ENCODE assay signal across 11 mouse cellular contexts in the genomic region with DNA sequence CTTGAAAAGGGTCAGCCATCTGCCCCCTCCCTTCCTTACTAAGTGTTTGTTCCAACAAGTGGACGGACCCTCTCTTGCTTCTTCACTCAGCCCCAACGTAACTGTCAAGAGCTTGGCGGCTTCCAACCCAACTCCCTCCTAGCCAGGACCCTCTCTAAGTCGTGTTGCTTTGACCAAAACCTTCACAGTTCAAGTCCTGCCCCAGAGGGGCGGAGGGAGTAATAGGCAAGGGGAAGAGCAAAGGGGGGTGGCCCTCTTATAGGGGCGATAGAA. TPM values are rescaled to one million over a fixed set of nuclear protein-coding genes. Genes with fewer than 3 reads are reported as not detected.
DNase-seq lines count a peak whose midpoint lies in the region; ATAC-seq lines count a peak whose summit lies in the region.
"Had no signal": no experiment of that assay in that cellular context is flagged by ENCODE, and none has a peak within 500 bp of the region (broad histone marks: within the 10 kb centered on the region; RNA-seq: fewer than 3 reads in every experiment).

No protein-coding gene starts in this region.

- WGBS in heart, embryonic 11.5 days (ENCODE audit: insufficient replicate concordance): 1% methylated on average over 6 of the region's 6 CpGs
- under 1% methylated on average over 6 of the region's 6 CpGs for WGBS in hindbrain, embryonic 12.5 days
- WGBS in midbrain, embryonic 11.5 days: 0% methylated on average over 6 of the region's 6 CpGs

- H3K27me3 ChIP-seq in heart, embryonic 11.5 days (ENCODE audit: control insufficient read depth, insufficient read depth, low read length): peaks cover 30% of the 10 kb centered on the region
- H3K27me3 ChIP-seq in hindbrain, embryonic 12.5 days: peaks cover 71% of the 10 kb centered on the region
- H3K27me3 ChIP-seq in midbrain, embryonic 11.5 days (ENCODE audit: control insufficient read depth, insufficient read depth, low read length): peaks cover 55% of the 10 kb centered on the region
- H3K27me3 ChIP-seq: CH12.LX had no signal

- H3K4me2 ChIP-seq in heart, embryonic 11.5 days: peak overlapping the region; percentile 77
- H3K4me2 ChIP-seq in hindbrain, embryonic 12.5 days (replicated peaks): peak overlapping the region; percentile 65
- H3K4me2 ChIP-seq in midbrain, embryonic 11.5 days: peak overlapping the region; percentile 72

- no peaks in the 10 kb centered on the region for H3K9me3 ChIP-seq in heart, embryonic 11.5 days (replicated peaks; ENCODE audit: control insufficient read depth, low read length)
- H3K9me3 ChIP-seq in hindbrain, embryonic 12.5 days (replicated peaks): no peaks in the 10 kb centered on the region
- no peaks in the 10 kb centered on the region for H3K9me3 ChIP-seq in midbrain, embryonic 11.5 days (ENCODE audit: control insufficient read depth, low read length)

- no peak overlapping the region for H3K27ac ChIP-seq in heart, embryonic 11.5 days (ENCODE audit: low read depth, low read length)
- H3K27ac ChIP-seq in hindbrain, embryonic 12.5 days: no peak overlapping the region
- no peak overlapping the region for H3K27ac ChIP-seq in midbrain, embryonic 11.5 days (ENCODE audit: low read depth, low read length)
- H3K27ac ChIP-seq: left cerebral cortex, adult 2 months had no signal

- peaks cover 40% of the 10 kb centered on the region for H3K4me1 ChIP-seq in heart, embryonic 11.5 days (ENCODE audit: control insufficient read depth, insufficient read depth, low read length)
- peaks cover 32% of the 10 kb centered on the region for H3K4me1 ChIP-seq in hindbrain, embryonic 12.5 days
- peaks cover 23% of the 10 kb centered on the region for H3K4me1 ChIP-seq in midbrain, embryonic 11.5 days (ENCODE audit: control insufficient read depth, insufficient read depth, low read length)

- no peak for DNase-seq in heart, postnatal 36 days
- DNase-seq in midbrain, embryonic 11.5 days (ENCODE audit: low spot score, missing footprints): no peak
- no peak for DNase-seq in urinary bladder, postnatal 10 days (ENCODE audit: low spot score)
- no peak for DNase-seq in left cerebral cortex, postnatal 14 days (ENCODE audit: low spot score in 2 of 2)
- DNase-seq in right cerebral cortex, postnatal 14 days: no peak

- peaks cover 24% of the 10 kb centered on the region for H3K36me3 ChIP-seq in heart, embryonic 11.5 days (ENCODE audit: control insufficient read depth, insufficient read depth, low read length)
- peaks cover 49% of the 10 kb centered on the region for H3K36me3 ChIP-seq in hindbrain, embryonic 12.5 days
- peaks cover 15% of the 10 kb centered on the region for H3K36me3 ChIP-seq in midbrain, embryonic 11.5 days (ENCODE audit: control insufficient read depth, insufficient read depth, low read length)

- peak overlapping the region; percentile 46 for H3K4me3 ChIP-seq in heart, embryonic 11.5 days (ENCODE audit: low read depth, low read length)
- peak overlapping the region; percentile 34 for H3K4me3 ChIP-seq in hindbrain, embryonic 12.5 days
- peak overlapping the region; percentile 34; the same call in 1 of the 2 replicates for H3K4me3 ChIP-seq in midbrain, embryonic 11.5 days (ENCODE audit: low read depth, low read length)

- ATAC-seq in heart, embryonic 11.5 days (replicated peaks; ENCODE audit: insufficient number of reproducible peaks, low FRiP score, low TSS enrichment): no peak
- ATAC-seq in activated CD4-positive, CD25-positive, alpha-beta regulatory T cell, adult 4 months: peak; percentile 7
- ATAC-seq in hindbrain, embryonic 12.5 days (ENCODE audit: low FRiP score): no peak
- 0 out of 2 replicates have a peak, but pooled peaks have one; percentile 10 for ATAC-seq in midbrain, embryonic 11.5 days (ENCODE audit: low FRiP score)

- peak overlapping the region; percentile 74; the same call in 1 of the 2 replicates for H3K9ac ChIP-seq in heart, embryonic 11.5 days (ENCODE audit: low read depth, low read length)
- H3K9ac ChIP-seq in hindbrain, embryonic 12.5 days: no peak overlapping the region; the same call in 1 of the 2 replicates
- H3K9ac ChIP-seq in midbrain, embryonic 11.5 days (ENCODE audit: low read length): peak overlapping the region; percentile 29

- intact Hi-C loops in heart, postnatal 36 days (cut with DNase I): no loop called here
- intact Hi-C loops in left cerebral cortex, postnatal 14 days (cut with DNase I): no loop called here

RNA-seq across cellular contexts. Expression of a gene that starts 0.9 kb away (rescaled TPM):
- 52.9 and 53.5 TPM in 2 replicates for polyA plus RNA-seq in heart, embryonic 11.5 days (2014; fragmentation: Nextera tagmentation; extraction: Ambion mirVana)
- total RNA-seq in heart, postnatal 36 days (2021): 10 to 100 TPM in 1 of 2 experiments, 1 to 10 TPM in 1; 9.3 to 10.5 TPM
- polyA plus RNA-seq in activated CD4-positive, CD25-positive, alpha-beta regulatory T cell, adult 4 months (2017; shearing (Covaris generic)): not detected
- 3.9 and 5.9 TPM in 2 replicates for polyA plus RNA-seq in hindbrain, embryonic 12.5 days (2016; fragmentation: Nextera tagmentation; extraction: Ambion mirVana)
- polyA plus RNA-seq in midbrain, embryonic 11.5 days (2014; fragmentation: Nextera tagmentation; extraction: Ambion mirVana): 2.5 and 4.1 TPM in 2 replicates
- total RNA-seq in left cerebral cortex, postnatal 14 days (2021): 1 to 10 TPM; 1.2 to 2.4 TPM

RNA-seq across cellular contexts. Expression of a gene that starts 8.9 kb away (rescaled TPM):
- not detected in 2 replicates for polyA plus RNA-seq in heart, embryonic 11.5 days (2014; fragmentation: Nextera tagmentation; extraction: Ambion mirVana)
- total RNA-seq in heart, postnatal 36 days (2021): not detected
- not detected for polyA plus RNA-seq in activated CD4-positive, CD25-positive, alpha-beta regulatory T cell, adult 4 months (2017; shearing (Covaris generic))
- not detected in 2 replicates for polyA plus RNA-seq in hindbrain, embryonic 12.5 days (2016; fragmentation: Nextera tagmentation; extraction: Ambion mirVana)
- not detected in 2 replicates for polyA plus RNA-seq in midbrain, embryonic 11.5 days (2014; fragmentation: Nextera tagmentation; extraction: Ambion mirVana)
- total RNA-seq in left cerebral cortex, postnatal 14 days (2021): not detected
- total RNA-seq: CH12.LX; left cerebral cortex, adult 2 months had no signal
- polyA plus RNA-seq: cortical plate, adult 2 months had no signal

RNA-seq across cellular contexts. Expression of a gene that starts 14.9 kb away (rescaled TPM):
- polyA plus RNA-seq in heart, embryonic 11.5 days (2014; fragmentation: Nextera tagmentation; extraction: Ambion mirVana): 8.9 and 9.7 TPM in 2 replicates
- total RNA-seq in heart, postnatal 36 days (2021): 10 to 100 TPM; 25.3 to 29.9 TPM
- polyA plus RNA-seq in activated CD4-positive, CD25-positive, alpha-beta regulatory T cell, adult 4 months (2017; shearing (Covaris generic)): 1 to 10 TPM; 2.2 to 6.4 TPM
- polyA plus RNA-seq in hindbrain, embryonic 12.5 days (2016; fragmentation: Nextera tagmentation; extraction: Ambion mirVana): 32.5 and 39.1 TPM in 2 replicates
- 11.8 and 12.8 TPM in 2 replicates for polyA plus RNA-seq in midbrain, embryonic 11.5 days (2014; fragmentation: Nextera tagmentation; extraction: Ambion mirVana)
- 100 to 1,000 TPM; 105 TPM for total RNA-seq in left cerebral cortex, postnatal 14 days (2021)

RNA-seq across cellular contexts. Expression of a gene that starts 29.5 kb away (rescaled TPM):
- polyA plus RNA-seq in heart, embryonic 11.5 days (2014; fragmentation: Nextera tagmentation; extraction: Ambion mirVana): 48.2 and 50.0 TPM in 2 replicates
- 10 to 100 TPM; 32.1 to 34.2 TPM for total RNA-seq in heart, postnatal 36 days (2021)
- polyA plus RNA-seq in activated CD4-positive, CD25-positive, alpha-beta regulatory T cell, adult 4 months (2017; shearing (Covaris generic)): 10 to 100 TPM; 74.7 to 99.8 TPM
- polyA plus RNA-seq in hindbrain, embryonic 12.5 days (2016; fragmentation: Nextera tagmentation; extraction: Ambion mirVana): 85.3 and 86.8 TPM in 2 replicates
- polyA plus RNA-seq in midbrain, embryonic 11.5 days (2014; fragmentation: Nextera tagmentation; extraction: Ambion mirVana): 72.9 and 83.6 TPM in 2 replicates
- 10 to 100 TPM; 45.4 to 47.0 TPM for total RNA-seq in left cerebral cortex, postnatal 14 days (2021)

RNA-seq across cellular contexts. Expression of a gene that starts 40.0 kb away (rescaled TPM):
- polyA plus RNA-seq in heart, embryonic 11.5 days (2014; fragmentation: Nextera tagmentation; extraction: Ambion mirVana): 1.1 and 1.4 TPM in 2 replicates
- 1 to 10 TPM; 1.2 to 1.6 TPM for total RNA-seq in heart, postnatal 36 days (2021)
- 1 to 10 TPM; 1.2 to 1.9 TPM for polyA plus RNA-seq in activated CD4-positive, CD25-positive, alpha-beta regulatory T cell, adult 4 months (2017; shearing (Covaris generic))
- 10.4 and 10.9 TPM in 2 replicates for polyA plus RNA-seq in hindbrain, embryonic 12.5 days (2016; fragmentation: Nextera tagmentation; extraction: Ambion mirVana)
- 1.3 and 1.5 TPM in 2 replicates for polyA plus RNA-seq in midbrain, embryonic 11.5 days (2014; fragmentation: Nextera tagmentation; extraction: Ambion mirVana)
- 10 to 100 TPM; 22.8 to 26.0 TPM for total RNA-seq in left cerebral cortex, postnatal 14 days (2021)

Comparison
In these comparisons a context has a peak if more than half of its experiments do, and no peak if none do; other contexts are left out.
1. ATAC-seq: peak in activated CD4-positive, CD25-positive, alpha-beta regulatory T cell, adult 4 months (single experiment) and midbrain, embryonic 11.5 days (single experiment); none in heart, embryonic 11.5 days (single experiment) and hindbrain, embryonic 12.5 days (single experiment).
2. Peak in every context shown above with its lines, with median percentiles within 50 percentile points of each other: H3K4me2 ChIP-seq and H3K4me3 ChIP-seq.